Comparison of ENCODE assay signal across 20 mouse cellular contexts in genomic region chr13:9106246-9106645, GRCm38 (mm10). TPM values are rescaled to one million over a fixed set of nuclear protein-coding genes. Genes with fewer than 3 reads are reported as not detected.
DNase-seq lines count a peak whose midpoint lies in the region; ATAC-seq and TF ChIP-seq lines count a peak whose summit lies in the region.
"Had no signal": no experiment of that assay in that cellular context is flagged by ENCODE, and none has a peak within 500 bp of the region (broad histone marks: within the 10 kb centered on the region; RNA-seq: fewer than 3 reads in every experiment).

No protein-coding gene starts in this region.

- TF ChIP-seq EP300 in liver, embryonic 14.5 days (IDR thresholded peaks at IDR 0.05; ENCODE audit: low read depth), result no peak

- TF ChIP-seq POLR2A in thymus, adult 2 months (IDR thresholded peaks at IDR 0.05; ENCODE audit: control insufficient read depth, extremely low read depth, insufficient read depth, low read length, poor library complexity), result no peak

- no peak overlapping the region for H3K9ac ChIP-seq in liver, embryonic 12.5 days
- H3K9ac ChIP-seq in liver, embryonic 14.5 days (replicated peaks), result no peak overlapping the region
- H3K9ac ChIP-seq: embryonic facial prominence, embryonic 12.5 days; hindbrain, embryonic 15.5 days; intestine, embryonic 15.5 days; limb, embryonic 13.5 days had no signal

- TF ChIP-seq CTCF in liver, embryonic 14.5 days (IDR thresholded peaks at IDR 0.05; ENCODE audit: low read depth), result no peak
- TF ChIP-seq CTCF in thymus, adult 2 months (IDR thresholded peaks at IDR 0.05; ENCODE audit: borderline replicate concordance, control insufficient read depth, extremely low read depth, insufficient read depth, low read length, poor library complexity), result no peak

- H3K27ac ChIP-seq in liver, embryonic 12.5 days, result peak overlapping the region; percentile 74; the same call in 1 of the 2 replicates
- no peak overlapping the region for H3K27ac ChIP-seq in liver, embryonic 14.5 days
- H3K27ac ChIP-seq in thymus, adult 2 months (ENCODE audit: control insufficient read depth, insufficient read depth, low read length), result no peak overlapping the region
- H3K27ac ChIP-seq: embryonic facial prominence, embryonic 12.5 days; heart, embryonic 10.5 days; hindbrain, embryonic 15.5 days; intestine, embryonic 15.5 days; limb, embryonic 13.5 days had no signal

- WGBS in liver, embryonic 12.5 days (ENCODE audit: insufficient replicate concordance), result 72% methylated on average over 5 of the region's 5 CpGs
- 61% methylated on average over 5 of the region's 5 CpGs for WGBS in liver, embryonic 14.5 days (ENCODE audit: insufficient replicate concordance)
- WGBS in thymus, adult 2 months, result 94% methylated on average over 5 of the region's 5 CpGs

- no peak overlapping the region for H3K4me3 ChIP-seq in liver, embryonic 12.5 days
- no peak overlapping the region for H3K4me3 ChIP-seq in liver, embryonic 14.5 days (ENCODE audit: insufficient read depth in 1 of 2, low read depth in 2 of 2, low read length in 2 of 2)
- no peak overlapping the region for H3K4me3 ChIP-seq in thymus, adult 2 months (ENCODE audit: control insufficient read depth, insufficient read depth, low read length)
- H3K4me3 ChIP-seq: embryonic facial prominence, embryonic 12.5 days; heart, embryonic 10.5 days; hindbrain, embryonic 15.5 days; intestine, embryonic 15.5 days; limb, embryonic 13.5 days had no signal

- no peaks in the 10 kb centered on the region for H3K27me3 ChIP-seq in liver, embryonic 12.5 days (replicated peaks)
- no peaks in the 10 kb centered on the region for H3K27me3 ChIP-seq in liver, embryonic 14.5 days (ENCODE audit: control insufficient read depth, insufficient read depth, low read length)
- no peaks in the 10 kb centered on the region for H3K27me3 ChIP-seq in thymus, adult 2 months (ENCODE audit: control insufficient read depth, insufficient read depth, low read length)
- H3K27me3 ChIP-seq: embryonic facial prominence, embryonic 12.5 days; hindbrain, embryonic 15.5 days; intestine, embryonic 15.5 days; limb, embryonic 13.5 days had no signal

- no peak for ATAC-seq in liver, embryonic 12.5 days
- no peak for ATAC-seq in liver, embryonic 14.5 days (ENCODE audit: insufficient read depth)

- no peaks in the 10 kb centered on the region for H3K9me3 ChIP-seq in liver, embryonic 12.5 days (replicated peaks)
- no peaks in the 10 kb centered on the region for H3K9me3 ChIP-seq in liver, embryonic 14.5 days (ENCODE audit: control insufficient read depth, low read length)
- H3K9me3 ChIP-seq: embryonic facial prominence, embryonic 12.5 days; heart, embryonic 10.5 days; hindbrain, embryonic 15.5 days; intestine, embryonic 15.5 days; limb, embryonic 13.5 days had no signal

- no peak for DNase-seq in liver
- peak; percentile 50 for DNase-seq in cerebellum, adult 9-11 months
- DNase-seq in liver, embryonic 14.5 days (ENCODE audit: low read depth in 3 of 3, low spot score in 3 of 3), result no peak
- DNase-seq in urinary bladder, adult 18-20 months (ENCODE audit: low spot score in 2 of 2), result no peak
- no peak for DNase-seq in left cerebral cortex, adult 11 months (ENCODE audit: low spot score)
- DNase-seq in thymus, adult 2 months, result no peak
- DNase-seq: adrenal gland, adult 8-10 months; heart, postnatal 4 days; kidney, adult 8-10 months; kidney, postnatal 14 days; lung, postnatal 4 days; midbrain, embryonic 14.5 days; right cerebral cortex, postnatal 14 days; thymus, postnatal 14 days had no signal

- H3K36me3 ChIP-seq in liver, embryonic 12.5 days, result peaks cover 25% of the 10 kb centered on the region
- H3K36me3 ChIP-seq in liver, embryonic 14.5 days (replicated peaks; ENCODE audit: control insufficient read depth, insufficient read depth, low read depth), result peaks cover 6% of the 10 kb centered on the region
- no peaks in the 10 kb centered on the region for H3K36me3 ChIP-seq in thymus, adult 2 months (ENCODE audit: control insufficient read depth, insufficient read depth, low read length)
- H3K36me3 ChIP-seq: embryonic facial prominence, embryonic 12.5 days; heart, embryonic 10.5 days; hindbrain, embryonic 15.5 days; intestine, embryonic 15.5 days; limb, embryonic 13.5 days had no signal

- peak overlapping the region; percentile 55; the same call in 1 of the 2 replicates for H3K4me2 ChIP-seq in liver, embryonic 12.5 days
- peak overlapping the region; percentile 56; the same call in 1 of the 2 replicates for H3K4me2 ChIP-seq in liver, embryonic 14.5 days (ENCODE audit: low read depth)
- H3K4me2 ChIP-seq: embryonic facial prominence, embryonic 12.5 days; hindbrain, embryonic 15.5 days; intestine, embryonic 15.5 days; limb, embryonic 13.5 days had no signal

- H3K4me1 ChIP-seq in liver, embryonic 12.5 days, result peaks cover 64% of the 10 kb centered on the region
- H3K4me1 ChIP-seq in liver, embryonic 14.5 days (replicated peaks; ENCODE audit: control insufficient read depth in 2 of 2, insufficient read depth in 2 of 2, low read length in 1 of 2), result peaks cover 24 to 29% of the 10 kb centered on the region in 2 experiments
- no peaks in the 10 kb centered on the region for H3K4me1 ChIP-seq in thymus, adult 2 months (replicated peaks; ENCODE audit: control insufficient read depth, insufficient read depth, low read length)
- H3K4me1 ChIP-seq: embryonic facial prominence, embryonic 12.5 days; hindbrain, embryonic 15.5 days; intestine, embryonic 15.5 days; limb, embryonic 13.5 days had no signal

RNA-seq across cellular contexts. Expression of gene Larp4b, which starts 12.6 kb away (rescaled TPM):
- 39.1 and 39.3 TPM in 2 replicates for polyA plus RNA-seq in liver, embryonic 12.5 days (2016; fragmentation: Nextera tagmentation; extraction: Ambion mirVana)
- polyA plus RNA-seq in liver, embryonic 14.5 days (2012; rRNA removed), result 11.1 and 16.5 TPM in 2 replicates
- 27.7 and 29.5 TPM in 2 replicates for polyA plus RNA-seq in liver, embryonic 14.5 days (2014; fragmentation: Nextera tagmentation; extraction: Ambion mirVana)
- polyA plus RNA-seq in thymus, adult 2 months (2012; rRNA removed), result 24.1 and 34.8 TPM in 2 replicates
